Mouse (Mus musculus) erythroid progenitor cell, adult 5-6 weeks (primary cell): ENCODE results near the gene Rdh16. TPM values are rescaled to one million over a fixed set of nuclear protein-coding genes. Genes with fewer than 3 reads are reported as not detected.
"Not testable (repeated sequence)": the region's sequence is repeated elsewhere in the genome, so short reads cannot be mapped to it uniquely, and the experiment has no call there.

Experiments
- ATAC-seq: replicated peaks from 2 replicates; pipeline ENCODE4 v1.8.0; 2016; ENCODE audit warnings: moderate number of reproducible peaks, mild to moderate bottlenecking, moderate TSS enrichment, inconsistent platforms; ENCODE audit not compliant: poor library complexity, low FRiP score, severe bottlenecking
- total RNA-seq, 2 experiments: library from RNA; stranded (forward) in 1 of 2; stranded (reverse) in 1 of 2; fragments of 150-400 nt in 1 of 2; fragments of 186-747, 209-891 nt in 1 of 2; gene quantifications; 2 replicates each; pipeline versions ENCODE4 v1.2.3 to v1.2.4; 2015 to 2017; ENCODE audit warnings: low replicate concordance in 2 of 2

Gene Rdh16
- total RNA-seq, 2 experiments from 2014 or later, result not detected

GRCm38 (mm10) chr10:127891481-127891880 is 90.5 kb downstream of the Rdh16 start:
- ATAC-seq, result no peak

- not testable (repeated sequence) for ATAC-seq
Measured at GRCm38 (mm10) chr10:127893163-127894022, 92.4 kb downstream of the Rdh16 start.

Other genes starting within 250 kb of the Rdh16 start
- 19.7 and 21.6 TPM in 2 replicates for gene Lrp1, start 180.0 kb upstream of the Rdh16 start, total RNA-seq (2015; ENCODE audit: low replicate concordance)
- gene Lrp1, start 180.0 kb upstream of the Rdh16 start, total RNA-seq (2017; ENCODE audit: low replicate concordance), result 11.5 and 13.1 TPM in 2 replicates
- gene Stat6, start 158.2 kb upstream of the Rdh16 start, total RNA-seq (2015; ENCODE audit: low replicate concordance), result 11.5 and 26.8 TPM in 2 replicates
- gene Stat6, start 158.2 kb upstream of the Rdh16 start, total RNA-seq (2017; ENCODE audit: low replicate concordance), result 11.3 and 16.6 TPM in 2 replicates
- 73.5 and 83.4 TPM in 2 replicates for gene Nemp1, start 134.3 kb upstream of the Rdh16 start, total RNA-seq (2015; ENCODE audit: low replicate concordance)
- 69.6 and 83.2 TPM in 2 replicates for gene Nemp1, start 134.3 kb upstream of the Rdh16 start, total RNA-seq (2017; ENCODE audit: low replicate concordance)
- gene Nab2, start 132.6 kb upstream of the Rdh16 start, total RNA-seq (2015; ENCODE audit: low replicate concordance), result 2.5 TPM in 1 of 2 replicates, not detected in the other
- 1.7 and 3.1 TPM in 2 replicates for gene Nab2, start 132.6 kb upstream of the Rdh16 start, total RNA-seq (2017; ENCODE audit: low replicate concordance)
- 0.84 TPM in 1 of 2 replicates, not detected in the other for gene Myo1a, start 96.0 kb upstream of the Rdh16 start, total RNA-seq (2015; ENCODE audit: low replicate concordance)
- 2.3 and 3.5 TPM in 2 replicates for gene Myo1a, start 96.0 kb upstream of the Rdh16 start, total RNA-seq (2017; ENCODE audit: low replicate concordance)
- gene Tac2, start 76.7 kb upstream of the Rdh16 start, total RNA-seq (2015; ENCODE audit: low replicate concordance), result 51.1 and 56.6 TPM in 2 replicates
- gene Tac2, start 76.7 kb upstream of the Rdh16 start, total RNA-seq (2017; ENCODE audit: low replicate concordance), result 20.4 and 22.6 TPM in 2 replicates
- gene Zbtb39, start 61.6 kb upstream of the Rdh16 start, total RNA-seq (2015; ENCODE audit: low replicate concordance), result 0.72 and 2.9 TPM in 2 replicates
- gene Zbtb39, start 61.6 kb upstream of the Rdh16 start, total RNA-seq (2017; ENCODE audit: low replicate concordance), result 1.3 TPM in 1 of 2 replicates, not detected in the other
- not detected in 2 replicates for gene Gpr182, start 49.4 kb upstream of the Rdh16 start, total RNA-seq (2015; ENCODE audit: low replicate concordance)
- not detected in 2 replicates for gene Gpr182, start 49.4 kb upstream of the Rdh16 start, total RNA-seq (2017; ENCODE audit: low replicate concordance)
- not detected in 2 replicates for gene Rdh1, start 41.4 kb upstream of the Rdh16 start, total RNA-seq (2015; ENCODE audit: low replicate concordance)
- not detected in 2 replicates for gene Rdh1, start 41.4 kb upstream of the Rdh16 start, total RNA-seq (2017; ENCODE audit: low replicate concordance)
- not detected in 2 replicates for gene Rdh16f1, start 41.4 kb upstream of the Rdh16 start, total RNA-seq (2015; ENCODE audit: low replicate concordance)
- gene Rdh16f1, start 41.4 kb upstream of the Rdh16 start, total RNA-seq (2017; ENCODE audit: low replicate concordance), result not detected in 2 replicates
- not detected in 2 replicates for gene Rdh9, start 24.8 kb upstream of the Rdh16 start, total RNA-seq (2015; ENCODE audit: low replicate concordance)
- not detected in 2 replicates for gene Rdh9, start 24.8 kb upstream of the Rdh16 start, total RNA-seq (2017; ENCODE audit: low replicate concordance)
- gene Rdh19, start 48.8 kb downstream of the Rdh16 start, total RNA-seq (2015; ENCODE audit: low replicate concordance), result not detected in 2 replicates
- not detected in 2 replicates for gene Rdh19, start 48.8 kb downstream of the Rdh16 start, total RNA-seq (2017; ENCODE audit: low replicate concordance)
- gene Rdh16f2, start 65.3 kb downstream of the Rdh16 start, total RNA-seq (2015; ENCODE audit: low replicate concordance), result not detected in 2 replicates
- not detected in 2 replicates for gene Rdh16f2, start 65.3 kb downstream of the Rdh16 start, total RNA-seq (2017; ENCODE audit: low replicate concordance)
- gene Rdh7, start 87.7 kb downstream of the Rdh16 start, total RNA-seq (2015; ENCODE audit: low replicate concordance), result not detected in 2 replicates
- gene Rdh7, start 87.7 kb downstream of the Rdh16 start, total RNA-seq (2017; ENCODE audit: low replicate concordance), result not detected in 2 replicates
- gene Sdr9c7, start 97.4 kb downstream of the Rdh16 start, total RNA-seq (2015; ENCODE audit: low replicate concordance), result not detected in 2 replicates
- gene Sdr9c7, start 97.4 kb downstream of the Rdh16 start, total RNA-seq (2017; ENCODE audit: low replicate concordance), result not detected in 2 replicates
- gene Hsd17b6, start 206.5 kb downstream of the Rdh16 start, total RNA-seq (2015; ENCODE audit: low replicate concordance), result not detected in 2 replicates
- not detected in 2 replicates for gene Hsd17b6, start 206.5 kb downstream of the Rdh16 start, total RNA-seq (2017; ENCODE audit: low replicate concordance)
- gene Prim1, start 214.0 kb downstream of the Rdh16 start, total RNA-seq (2015; ENCODE audit: low replicate concordance), result 144 and 177 TPM in 2 replicates
- 110 and 170 TPM in 2 replicates for gene Prim1, start 214.0 kb downstream of the Rdh16 start, total RNA-seq (2017; ENCODE audit: low replicate concordance)
- 228 and 341 TPM in 2 replicates for gene Naca, start 234.4 kb downstream of the Rdh16 start, total RNA-seq (2015; ENCODE audit: low replicate concordance)
- gene Naca, start 234.4 kb downstream of the Rdh16 start, total RNA-seq (2017; ENCODE audit: low replicate concordance), result 391 and 449 TPM in 2 replicates